Mouse (Mus musculus): Measurements from ENCODE around the gene Atp5g2.

Gene Atp5g2

DNA sequence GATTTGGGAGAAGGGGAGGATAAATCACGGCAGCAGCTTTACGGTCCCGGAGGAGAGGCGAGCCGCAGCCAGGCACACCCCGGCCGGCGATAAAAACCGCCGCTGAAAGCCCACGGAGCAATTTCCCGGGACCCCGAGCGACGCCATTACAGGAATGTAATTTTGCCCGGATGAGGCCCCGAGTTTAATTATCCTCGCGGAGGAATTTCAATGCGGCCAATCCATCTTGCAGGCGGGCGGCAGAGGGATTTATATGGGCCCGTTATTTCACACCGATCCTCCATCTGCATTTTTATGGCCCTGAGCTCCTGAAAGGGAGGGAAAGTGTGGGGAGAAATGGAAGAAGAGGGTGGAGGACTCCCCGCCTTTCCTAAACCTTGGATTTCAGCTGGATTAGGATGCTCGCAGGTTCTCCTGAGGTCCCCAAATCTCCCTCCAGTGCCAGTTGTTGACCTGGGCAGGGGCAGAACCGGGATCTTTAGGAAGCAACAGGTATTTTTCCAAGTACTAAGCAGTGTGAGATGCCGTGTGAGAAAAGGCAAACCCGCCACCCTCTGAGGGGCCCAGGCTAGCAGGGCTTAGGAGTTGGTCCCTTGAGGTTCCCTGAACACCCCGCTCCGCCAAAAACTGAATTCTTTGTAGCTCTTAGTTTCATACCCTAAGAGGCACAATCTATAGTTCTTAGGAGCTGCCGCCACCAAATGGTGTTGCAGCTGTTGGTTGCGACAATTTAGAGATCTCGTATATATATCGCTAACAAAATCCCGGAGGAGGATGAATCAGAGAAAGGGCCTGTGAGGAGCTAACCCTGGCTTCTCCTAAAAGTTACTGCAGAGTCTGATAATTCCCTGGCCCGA is at the start of gene Atp5g2:
Atp5g2 (minus strand) TSS at position 138 of the 857 bp plus-strand sequence.
- DNase-seq = peak; percentile 41

DNA sequence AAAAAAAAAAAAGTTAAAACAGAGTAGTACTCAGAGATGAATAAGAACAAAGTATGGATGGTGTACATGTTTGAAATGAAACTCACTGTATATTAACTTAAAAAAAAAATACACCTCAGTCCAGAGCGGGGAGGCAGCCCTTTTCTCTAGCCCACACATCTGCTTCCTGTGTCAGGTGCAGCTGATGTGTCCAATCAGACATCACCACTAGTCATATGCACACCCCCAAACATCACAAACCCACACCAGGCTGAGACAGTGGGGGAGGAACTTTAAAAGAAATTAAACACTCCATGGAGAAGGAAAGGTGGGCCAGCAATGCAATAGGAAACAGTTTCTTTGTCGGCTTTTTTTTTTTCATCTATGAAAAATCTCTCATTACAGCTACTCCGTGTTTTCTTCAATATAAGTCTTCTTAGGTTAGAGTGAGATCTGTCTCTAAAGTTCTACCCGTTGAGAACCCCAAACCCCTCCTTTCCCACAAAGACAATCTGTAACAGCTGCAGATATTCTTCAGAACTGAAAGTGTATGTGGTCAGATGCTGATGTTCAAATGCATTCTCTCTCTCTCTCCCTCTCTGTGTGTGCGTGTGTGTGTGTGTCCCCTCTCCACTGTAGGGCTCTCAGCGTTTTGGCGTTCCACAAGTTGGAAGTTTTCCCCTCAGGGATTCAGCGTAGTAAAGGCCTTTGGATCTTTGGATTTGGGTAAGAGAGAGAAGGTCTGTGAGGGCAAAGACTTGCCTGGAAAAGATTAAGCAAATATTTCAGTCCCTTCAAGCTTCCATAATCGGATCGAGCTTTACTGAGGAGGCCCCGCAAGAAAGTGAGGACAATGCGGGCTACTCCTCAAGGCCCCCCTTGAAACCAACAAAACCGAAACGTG is 49.1 kb upstream of the Atp5g2 start:
- DNase-seq = no peak

DNA sequence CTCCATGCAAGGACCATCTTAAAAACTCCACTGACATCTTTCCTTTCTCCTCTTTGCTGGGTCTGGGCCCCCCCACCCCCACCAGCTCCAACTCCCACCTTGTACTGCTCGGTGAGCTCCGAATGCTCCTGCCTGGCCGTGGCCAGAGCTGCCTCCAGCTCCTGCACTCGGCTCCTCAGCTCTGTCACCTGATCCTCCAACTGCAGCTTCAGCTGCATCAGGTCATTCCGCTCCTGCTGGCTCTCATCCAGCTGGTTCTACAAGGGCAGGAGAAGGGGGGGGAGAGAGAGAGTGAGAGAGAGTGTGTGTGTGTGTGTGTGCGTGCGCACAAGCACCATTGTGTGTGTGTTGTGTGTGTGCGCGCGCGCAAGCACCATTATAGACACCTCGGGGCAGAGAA is 44.0 kb upstream of the Atp5g2 start:
- no peak for DNase-seq

- DNase-seq = no peak
Measured at GRCm38 (mm10) chr15:102707736-102708269, 35.7 kb upstream of the Atp5g2 start.

GRCm38 (mm10) chr15:102705923-102706503 is 33.9 kb upstream of the Atp5g2 start:
- no peak for DNase-seq

DNA sequence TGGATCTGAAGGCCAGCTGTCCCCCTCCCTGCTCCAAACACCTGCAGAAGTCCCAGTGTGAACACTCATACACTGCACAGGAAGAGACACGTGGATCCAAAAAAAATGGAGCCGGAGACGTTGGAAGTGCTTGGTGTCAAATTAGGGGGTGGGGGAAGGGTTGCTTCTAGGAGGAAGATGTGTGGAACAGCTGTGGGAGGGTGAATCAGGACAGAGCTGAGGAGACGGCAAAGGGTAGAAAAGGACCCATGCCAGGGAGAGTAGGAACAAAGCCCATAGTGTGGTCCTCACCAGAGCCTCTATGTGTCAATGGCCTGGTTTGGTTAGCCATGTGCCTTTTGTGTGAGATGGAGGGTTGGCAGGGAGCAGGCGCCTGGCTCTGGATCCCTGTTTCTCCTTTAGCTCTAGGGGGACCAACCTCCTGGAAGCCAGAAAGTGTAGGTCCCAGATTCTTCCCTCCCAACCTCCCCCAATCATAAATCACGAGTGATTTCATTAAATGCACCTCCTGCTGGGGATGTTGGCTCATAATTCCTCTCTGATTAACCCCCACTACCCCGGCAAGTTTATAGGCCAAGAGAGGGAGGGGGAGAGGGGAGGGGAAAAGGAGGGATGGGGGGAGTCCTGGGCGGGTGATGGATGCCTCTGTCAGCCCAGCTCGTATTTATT is 33.2 kb upstream of the Atp5g2 start:
- no peak for DNase-seq

DNA sequence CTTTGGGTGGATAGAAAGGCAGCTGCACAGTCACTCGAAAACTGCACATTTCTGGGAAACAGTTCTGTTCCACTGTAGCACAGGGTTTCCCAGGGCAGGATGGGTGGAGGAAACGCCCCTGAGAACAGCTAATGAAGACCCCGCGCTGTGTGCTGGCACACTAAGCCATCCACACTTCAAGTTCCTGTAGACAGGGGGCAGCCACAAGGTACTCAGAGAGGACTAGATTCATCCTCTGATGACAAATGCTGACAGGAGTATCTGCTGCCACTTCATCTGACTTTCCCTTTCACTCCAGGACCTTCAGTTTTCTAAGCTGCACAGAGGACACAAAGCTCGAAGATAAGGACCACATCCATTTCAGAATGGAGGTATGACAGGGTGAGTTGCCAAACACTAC is 32.7 kb upstream of the Atp5g2 start:
- no peak for DNase-seq

DNA sequence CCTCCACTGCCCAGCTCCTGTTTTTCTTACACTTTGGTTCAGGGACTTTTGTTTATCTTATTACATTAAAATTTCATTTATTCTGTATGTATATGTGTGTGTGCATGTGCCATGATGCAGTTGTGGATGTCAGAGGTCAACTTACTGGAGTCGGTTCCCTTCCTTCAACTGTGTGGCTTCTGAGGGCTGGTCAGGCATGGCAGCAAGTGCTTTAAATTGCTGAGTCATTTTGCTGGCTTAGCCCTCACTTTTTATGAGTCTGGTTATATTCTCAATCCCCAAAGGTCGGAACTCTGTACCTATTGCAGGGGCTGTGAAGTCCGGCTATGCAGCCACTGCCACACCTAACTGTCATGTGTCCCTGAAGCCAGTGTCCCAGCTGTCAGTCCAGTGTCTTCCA is 30.8 kb upstream of the Atp5g2 start:
- no peak for DNase-seq

DNA sequence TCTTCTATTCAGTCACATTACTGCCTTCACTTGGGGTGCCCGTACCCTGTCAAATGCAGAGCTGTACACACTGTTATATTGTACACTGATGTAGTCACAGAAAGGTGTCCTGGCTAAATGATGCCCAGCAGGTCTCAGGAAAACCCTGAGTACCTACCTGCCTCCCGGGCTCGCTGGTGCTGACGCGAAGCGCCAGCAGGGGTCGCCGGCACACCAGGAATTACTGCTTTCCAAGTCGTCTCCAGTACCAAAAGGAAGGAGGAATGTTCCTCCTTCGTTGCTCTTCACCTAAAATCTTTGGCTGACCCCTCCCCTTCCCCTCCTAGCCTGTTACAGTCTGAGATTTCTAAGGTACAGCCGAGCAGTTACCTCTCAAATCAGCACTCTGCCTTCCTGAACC is 26.0 kb upstream of the Atp5g2 start:
- peak; percentile 82 for DNase-seq

DNA sequence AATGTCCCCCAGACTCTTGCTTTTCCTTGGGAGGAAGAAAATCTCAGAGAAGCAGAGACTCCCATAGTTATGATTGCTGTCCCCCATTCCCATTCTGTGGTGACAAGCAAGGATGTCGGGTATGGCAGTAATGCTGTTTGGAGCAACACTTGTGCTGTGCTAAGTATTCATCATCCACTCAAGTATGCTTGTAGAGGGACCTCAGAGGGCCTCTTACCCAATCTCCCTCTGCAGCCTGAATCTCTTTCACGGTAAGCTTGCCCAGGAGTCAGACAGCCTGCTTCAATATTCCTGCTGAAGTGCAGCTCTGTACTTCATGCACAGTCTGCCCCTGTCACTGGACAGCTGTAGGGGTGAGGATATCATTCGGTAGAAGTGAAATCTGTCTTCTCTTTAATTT is 24.7 kb upstream of the Atp5g2 start:
- DNase-seq = no peak

GRCm38 (mm10) chr15:102693600-102693999 is 21.4 kb upstream of the Atp5g2 start:
- peak; percentile 83 for DNase-seq

- peak; percentile 77 for DNase-seq
Measured at GRCm38 (mm10) chr15:102692991-102693411, 20.8 kb upstream of the Atp5g2 start.

GRCm38 (mm10) chr15:102692321-102692804 is 20.2 kb upstream of the Atp5g2 start:
- peak; percentile 38 for DNase-seq

DNA sequence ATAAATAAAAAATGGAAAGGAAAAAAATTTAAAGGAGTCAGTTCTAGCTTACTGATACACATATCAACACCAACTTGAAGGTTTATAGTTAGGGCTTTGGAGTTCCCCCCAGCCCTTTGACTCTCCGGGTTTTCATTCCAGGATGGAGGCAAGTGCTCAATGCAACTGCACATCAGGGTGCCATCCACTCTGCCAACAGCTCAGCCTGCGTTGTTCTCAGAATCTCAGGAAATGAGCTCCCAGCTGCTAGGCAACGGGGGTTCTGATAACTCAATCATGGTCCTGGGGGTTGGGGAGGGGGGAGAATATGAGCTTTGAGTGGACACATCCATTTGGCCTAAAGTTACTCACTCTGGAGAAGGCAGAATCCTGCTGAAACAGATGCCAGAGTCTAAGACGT is 13.6 kb upstream of the Atp5g2 start:
- no peak for DNase-seq

DNA sequence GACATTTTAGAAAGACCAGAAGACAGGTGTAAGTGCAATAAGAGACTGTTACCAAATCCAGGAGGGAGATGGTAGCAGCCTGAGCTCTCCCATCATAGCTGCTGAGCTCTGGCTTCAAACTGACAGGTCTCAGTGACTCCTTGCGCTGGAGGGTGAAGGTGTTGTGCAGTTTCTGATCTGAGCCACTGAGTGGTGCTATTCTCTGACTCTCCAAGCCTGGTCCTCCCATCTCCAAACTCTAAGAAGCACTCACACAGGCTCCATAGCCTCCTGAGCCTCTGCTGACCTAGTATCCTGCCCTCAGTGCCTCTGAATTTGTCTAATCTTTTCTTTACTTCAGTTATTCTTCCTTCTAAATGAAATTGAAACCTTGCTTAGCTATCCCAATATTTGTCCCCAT is 11.5 kb upstream of the Atp5g2 start:
- DNase-seq = no peak

DNA sequence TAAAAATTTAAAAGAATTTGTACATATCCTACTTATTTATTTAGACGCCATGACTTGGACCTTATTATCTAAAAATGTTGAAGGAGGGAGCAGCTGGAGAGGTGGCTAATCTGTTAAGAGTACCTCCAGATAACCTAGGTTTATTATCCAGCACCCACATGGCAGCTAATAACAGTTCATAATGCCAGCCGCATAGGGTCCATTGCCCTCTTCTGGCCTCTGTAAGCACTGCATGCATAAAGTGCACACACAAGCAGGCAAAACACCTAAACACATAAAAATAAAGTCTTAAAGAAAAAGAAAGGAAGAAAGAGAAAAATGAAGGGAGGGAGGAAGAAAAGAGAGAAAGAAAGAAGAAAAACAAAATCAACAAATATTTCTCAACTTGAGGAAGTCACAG is 4.2 kb upstream of the Atp5g2 start:
- no peak for DNase-seq

DNA sequence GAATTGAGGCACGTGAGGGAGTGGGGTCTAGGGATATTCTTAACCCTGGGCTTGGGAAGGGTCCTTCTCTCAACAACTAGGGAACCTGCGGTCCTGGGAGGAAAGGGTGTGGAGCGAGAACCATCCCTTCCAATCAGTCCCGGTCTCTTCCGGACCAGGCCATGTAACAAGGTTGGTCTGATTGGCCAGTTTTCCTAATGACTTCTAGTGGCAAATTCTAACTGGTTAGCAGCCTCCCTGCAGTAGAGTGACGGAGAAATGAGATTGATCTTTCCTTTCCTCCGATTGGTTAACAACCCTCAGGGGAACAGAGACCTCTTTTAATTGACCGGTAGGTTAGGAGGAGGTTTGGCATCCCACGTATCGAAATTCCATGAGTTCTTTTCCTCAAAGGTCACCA is 1.4 kb upstream of the Atp5g2 start:
- peak; percentile 35 for DNase-seq

DNA sequence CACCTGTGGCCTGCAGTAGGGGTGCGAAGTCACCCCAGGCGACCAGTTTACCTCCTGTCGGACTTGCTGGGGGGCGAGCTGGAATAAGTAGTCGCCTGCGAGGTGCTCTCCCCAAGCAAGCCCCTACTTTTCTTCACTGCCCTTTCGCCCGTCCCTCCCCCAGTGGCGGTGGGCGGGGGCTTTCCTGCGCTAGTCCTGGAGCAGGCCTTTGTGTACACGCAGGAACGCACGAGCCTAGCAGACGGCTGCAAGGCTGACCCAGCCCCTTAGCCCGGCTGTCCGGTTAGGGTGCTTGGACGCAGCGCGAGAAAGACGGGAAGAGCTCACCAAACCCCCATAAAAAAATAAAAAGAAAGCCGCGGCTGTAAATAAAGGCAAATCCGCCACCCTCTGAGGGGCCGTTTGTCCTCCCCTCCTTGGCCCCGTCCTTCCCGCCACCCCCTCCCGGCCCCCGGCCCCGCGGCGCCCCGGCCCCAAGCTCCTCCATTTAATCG is 384 bp downstream of the Atp5g2 start:
- peak; percentile 76 for DNase-seq

DNA sequence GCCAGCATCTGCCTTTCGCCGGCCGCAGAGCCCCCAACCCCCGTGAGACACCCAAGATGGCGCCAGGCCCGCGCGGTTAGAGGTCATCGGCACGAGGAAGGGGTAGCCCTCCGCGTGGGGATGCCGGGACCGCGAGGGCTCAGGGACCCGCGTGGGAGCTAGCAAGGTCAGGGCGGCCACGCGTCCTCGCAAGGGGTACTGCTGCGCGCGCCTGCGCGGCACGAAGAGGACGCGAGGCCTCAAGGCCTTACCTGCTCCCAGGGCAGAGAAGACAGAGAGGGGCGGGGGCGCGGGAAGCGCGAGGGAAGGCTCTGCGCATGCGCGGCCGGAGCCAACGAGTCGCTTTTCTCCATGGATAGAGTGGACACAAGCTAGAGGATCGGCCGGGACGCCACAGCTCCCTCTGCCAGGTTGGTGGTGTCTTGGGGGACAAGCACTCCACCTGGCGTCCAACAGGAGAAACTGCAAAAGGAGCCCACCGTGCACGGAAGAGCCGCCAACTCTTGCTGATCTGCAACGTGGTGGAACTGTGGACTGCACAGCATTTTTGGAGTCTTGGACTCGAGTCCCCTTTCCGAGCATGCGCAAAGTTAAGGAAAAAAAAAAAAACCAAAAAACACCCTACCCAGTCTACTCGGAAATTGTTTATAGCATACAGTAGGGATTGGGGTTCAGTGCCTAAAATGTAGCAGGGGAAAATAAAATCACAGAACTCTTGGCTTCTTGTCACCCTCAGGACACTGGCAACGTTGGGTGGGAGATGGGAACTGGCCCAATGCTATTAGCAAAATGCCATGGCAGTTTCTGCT is 1.2 kb downstream of the Atp5g2 start:
- DNase-seq = peak; percentile 99

GRCm38 (mm10) chr15:102670281-102670680 is 1.9 kb downstream of the Atp5g2 start:
- DNase-seq = no peak

GRCm38 (mm10) chr15:102669571-102669970 is 2.6 kb downstream of the Atp5g2 start:
- peak; percentile 21 for DNase-seq
